Mouse (Mus musculus) intestine, embryonic 14.5 days (tissue): ENCODE measurements around the gene Vinac1. TPM values are rescaled to one million over a fixed set of nuclear protein-coding genes. Genes with fewer than 3 reads are reported as not detected.
A peak's percentile ranks its signal among the peaks of the same experiment; 100 is the strongest.

ENCODE experiments used
- ATAC-seq: fragments of 200-750 bp; cut with Nextera tagmentation; replicated peaks from 2 replicates; pipeline ENCODE4 v1.8.0; 2017; ENCODE audit warnings: low read depth, moderate number of reproducible peaks, moderate TSS enrichment, moderate library complexity; ENCODE audit not compliant: low FRiP score, low TSS enrichment
- DNase-seq: peaks from one replicate; pipeline ENCODE4 v3.0.0-alpha.2; 2018; ENCODE audit warnings: low spot score
- H3K27ac ChIP-seq: fragments of 300-500 bp; sonication (generic); 2 replicates; pipeline ENCODE4 v1.5.1; 2014; ENCODE audit warnings: low read depth, mild to moderate bottlenecking, control low read depth
- H3K27me3 ChIP-seq: fragments of 300-500 bp; sonication (generic); replicated peaks from 2 replicates; pipeline ENCODE4 v1.6.1; 2014; ENCODE audit warnings: low read length, control low read depth; ENCODE audit not compliant: control insufficient read depth, insufficient read depth
- H3K36me3 ChIP-seq: fragments of 300-500 bp; sonication (generic); 2 replicates; pipeline ENCODE4 v1.6.1; 2014; ENCODE audit warnings: low read length, control low read depth; ENCODE audit not compliant: control insufficient read depth, insufficient read depth
- H3K4me1 ChIP-seq: fragments of 300-500 bp; sonication (generic); replicated peaks from 2 replicates; pipeline ENCODE4 v1.6.1; 2014; ENCODE audit warnings: low read length, control low read depth, mixed read lengths; ENCODE audit not compliant: control insufficient read depth, insufficient read depth
- H3K4me2 ChIP-seq: fragments of 300-500 bp; sonication (generic); 2 replicates; pipeline ENCODE4 v1.6.1; 2014; ENCODE audit warnings: low read length
- H3K4me3 ChIP-seq: fragments of 300-500 bp; sonication (generic); 2 replicates; pipeline ENCODE4 v1.5.1; 2014; ENCODE audit warnings: low read depth, low read length, control low read depth, mixed read lengths
- H3K9ac ChIP-seq: fragments of 300-500 bp; sonication (generic); 2 replicates; pipeline ENCODE4 v1.6.1; 2014; ENCODE audit warnings: mild to moderate bottlenecking, low read length
- H3K9me3 ChIP-seq: fragments of 300-500 bp; sonication (generic); 2 replicates; pipeline ENCODE4 v1.6.1; 2016; ENCODE audit warnings: low read length, control low read depth; ENCODE audit not compliant: control insufficient read depth
- WGBS: fragments of 180-500 bp; shearing (Covaris S2); extraction: QIAGEN DNeasy Blood & Tissue Kit; methylation state at CpG from one replicate; pipeline ENCODE4 v1.1.7; 2014; 5-methylcytosine and 5-hydroxymethylcytosine counted together
- polyA plus RNA-seq: library from polyadenylated mRNA; unstranded; fragments of >200 nt; fragmentation: Nextera tagmentation; extraction: Ambion mirVana; gene quantifications from 2 replicates; pipeline ENCODE4 v1.2.1, GENCODE M21; 2014

Gene Vinac1
- polyA plus RNA-seq, 1 experiment from 2014 or later, result 0.09 TPM

- no peaks in the 10 kb centered on the region for H3K36me3 ChIP-seq
- WGBS, result 81% methylated on average over 6 of the region's 6 CpGs
- H3K4me3 ChIP-seq, result no peak overlapping the region
- H3K4me1 ChIP-seq, result no peaks in the 10 kb centered on the region
- DNase-seq (no peak), ATAC-seq (no peak)
- H3K4me2 ChIP-seq, result no peak overlapping the region
- no peaks in the 10 kb centered on the region for H3K27me3 ChIP-seq
- peaks cover 6% of the 10 kb centered on the region for H3K9me3 ChIP-seq
- no peak overlapping the region for H3K27ac ChIP-seq
- no peak overlapping the region for H3K9ac ChIP-seq
Measured at GRCm38 (mm10) chr2:129055741-129056140, 7.8 kb upstream of the Vinac1 start.

- H3K9me3 ChIP-seq, result no peaks in the 10 kb centered on the region; the same call in 1 of the 2 replicates
- DNase-seq, result no peak
- no peak for ATAC-seq
- H3K27ac ChIP-seq, result no peak overlapping the region
- H3K9ac ChIP-seq, result no peak overlapping the region
- H3K27me3 ChIP-seq, result no peaks in the 10 kb centered on the region
- H3K4me1 ChIP-seq, result no peaks in the 10 kb centered on the region
- no peak overlapping the region for H3K4me2 ChIP-seq
- H3K4me3 ChIP-seq, result no peak overlapping the region
- WGBS, result 53% methylated on average over 4 of the region's 4 CpGs
- H3K36me3 ChIP-seq, result no peaks in the 10 kb centered on the region
Measured at GRCm38 (mm10) chr2:129052451-129052983, 4.5 kb upstream of the Vinac1 start.

GRCm38 (mm10) chr2:129046846-129047196 is 1.2 kb downstream of the Vinac1 start:
- H3K4me1 ChIP-seq, result no peaks in the 10 kb centered on the region; the same call in 1 of the 2 replicates
- no peak overlapping the region for H3K9ac ChIP-seq
- no peaks in the 10 kb centered on the region for H3K27me3 ChIP-seq
- no peak for DNase-seq
- H3K9me3 ChIP-seq, result no peaks in the 10 kb centered on the region
- WGBS, result 75% methylated on average over 4 of the region's 4 CpGs
- no peaks in the 10 kb centered on the region for H3K36me3 ChIP-seq
- H3K4me2 ChIP-seq, result no peak overlapping the region
- no peak overlapping the region for H3K4me3 ChIP-seq
- no peak for ATAC-seq
- no peak overlapping the region for H3K27ac ChIP-seq

- Histone ChIP-seq H3K36me3 (no peaks in the 10 kb centered on the region), H3K27me3 (no peaks in the 10 kb centered on the region), H3K4me2 (no peak overlapping the region), H3K9me3 (no peaks in the 10 kb centered on the region), H3K4me1 (no peaks in the 10 kb centered on the region; the same call in 1 of the 2 replicates), H3K4me3 (no peak overlapping the region), H3K9ac (no peak overlapping the region), H3K27ac (no peak overlapping the region)
- DNase-seq (no peak), ATAC-seq (no peak)
- 46% methylated on average over 6 of the region's 6 CpGs for WGBS
Measured at GRCm38 (mm10) chr2:129046172-129046845, 1.7 kb downstream of the Vinac1 start.

- Histone ChIP-seq H3K4me2 (no peak overlapping the region), H3K27me3 (peaks cover 42% of the 10 kb centered on the region), H3K4me3 (no peak overlapping the region), H3K27ac (no peak overlapping the region), H3K9ac (no peak overlapping the region), H3K4me1 (no peaks in the 10 kb centered on the region; the same call in 1 of the 2 replicates), H3K9me3 (no peaks in the 10 kb centered on the region), H3K36me3 (no peaks in the 10 kb centered on the region)
- ATAC-seq (no peak), DNase-seq (no peak)
- 27% methylated on average over 6 of the region's 6 CpGs for WGBS
Measured at GRCm38 (mm10) chr2:129040567-129040966, 7.4 kb downstream of the Vinac1 start.

- peak; percentile 69 for DNase-seq
- H3K9ac ChIP-seq, result peak overlapping the region; percentile 23
Measured at GRCm38 (mm10) chr2:129038937-129039631, 8.9 kb downstream of the Vinac1 start.

GRCm38 (mm10) chr2:129038426-129038936 is 9.5 kb downstream of the Vinac1 start:
- Histone ChIP-seq H3K9me3 (no peaks in the 10 kb centered on the region), H3K27me3 (peaks cover 42% of the 10 kb centered on the region), H3K36me3 (no peaks in the 10 kb centered on the region), H3K4me2 (peak overlapping the region; percentile 55), H3K4me3 (peak overlapping the region; percentile 31), H3K27ac (no peak overlapping the region), H3K9ac (0 out of 2 replicates have a peak overlapping the region, but pooled peaks have one; percentile 17), H3K4me1 (no peaks in the 10 kb centered on the region; the same call in 1 of the 2 replicates)
- ATAC-seq, result no peak
- WGBS, result 29% methylated on average over 15 of the region's 15 CpGs
- no peak for DNase-seq

More at GRCm38 (mm10) chr2:129038937-129039631, 8.9 kb downstream of the Vinac1 start:
- peak; percentile 60 for ATAC-seq
- 1% methylated on average over 62 of the region's 62 CpGs for WGBS
- H3K4me1 ChIP-seq, result no peaks in the 10 kb centered on the region; the same call in 1 of the 2 replicates
- no peaks in the 10 kb centered on the region for H3K9me3 ChIP-seq
- peak overlapping the region; percentile 31 for H3K4me3 ChIP-seq
- H3K27ac ChIP-seq, result no peak overlapping the region
- H3K27me3 ChIP-seq, result peaks cover 42% of the 10 kb centered on the region
- H3K36me3 ChIP-seq, result no peaks in the 10 kb centered on the region
- H3K4me2 ChIP-seq, result peak overlapping the region; percentile 55

GRCm38 (mm10) chr2:129035381-129035780 is 12.6 kb downstream of the Vinac1 start:
- no peaks in the 10 kb centered on the region; the same call in 1 of the 2 replicates for H3K4me1 ChIP-seq
- no peaks in the 10 kb centered on the region for H3K9me3 ChIP-seq
- ATAC-seq (no peak), DNase-seq (no peak)
- peaks cover 37% of the 10 kb centered on the region for H3K27me3 ChIP-seq
- 79% methylated on average over 5 of the region's 5 CpGs for WGBS
- no peak overlapping the region for H3K27ac ChIP-seq
- H3K4me3 ChIP-seq, result no peak overlapping the region
- H3K36me3 ChIP-seq, result no peaks in the 10 kb centered on the region
- H3K9ac ChIP-seq, result no peak overlapping the region
- no peak overlapping the region for H3K4me2 ChIP-seq
